Mouse (Mus musculus): ENCODE data around the gene Wdr70. TPM values are rescaled to one million over a fixed set of nuclear protein-coding genes. Genes with fewer than 3 reads are reported as not detected.

Wdr70 gene
- polyA plus RNA-seq, 1 experiment from 2014 or later, result 43.0 TPM

GRCm38 (mm10) chr15:8005506-8005905 is 93.5 kb downstream of the Wdr70 start:
- WGBS, result 61% methylated on average over 5 of the region's 5 CpGs
- no peaks in the 10 kb centered on the region for H3K9me3 ChIP-seq (replicated peaks; ENCODE audit: control insufficient read depth, low read length)
- no peak overlapping the region for H3K4me3 ChIP-seq (replicated peaks; ENCODE audit: low read length)
- H3K4me1 ChIP-seq (ENCODE audit: control insufficient read depth, insufficient read depth, low read length), result no peaks in the 10 kb centered on the region
- H3K27me3 ChIP-seq (ENCODE audit: control insufficient read depth, insufficient read depth, low read length), result no peaks in the 10 kb centered on the region
- H3K27ac ChIP-seq (ENCODE audit: low read length), result no peak overlapping the region
- no peak overlapping the region for H3K9ac ChIP-seq (ENCODE audit: low read length)
- no peak for ATAC-seq (ENCODE audit: insufficient read depth, low FRiP score)
- H3K4me2 ChIP-seq (ENCODE audit: low read depth, low read length), result no peak overlapping the region
- H3K36me3 ChIP-seq (ENCODE audit: control insufficient read depth, insufficient read depth, low read length), result no peaks in the 10 kb centered on the region

- WGBS, result 56% methylated on average over 8 of the region's 8 CpGs
- no peak for ATAC-seq (ENCODE audit: insufficient read depth, low FRiP score)
- H3K36me3 ChIP-seq (ENCODE audit: control insufficient read depth, insufficient read depth, low read length), result no peaks in the 10 kb centered on the region
- no peaks in the 10 kb centered on the region for H3K27me3 ChIP-seq (ENCODE audit: control insufficient read depth, insufficient read depth, low read length)
- H3K9me3 ChIP-seq (replicated peaks; ENCODE audit: control insufficient read depth, low read length), result no peaks in the 10 kb centered on the region
- no peaks in the 10 kb centered on the region for H3K4me1 ChIP-seq (ENCODE audit: control insufficient read depth, insufficient read depth, low read length)
- H3K9ac ChIP-seq (ENCODE audit: low read length), result no peak overlapping the region
- no peak overlapping the region for H3K4me3 ChIP-seq (replicated peaks; ENCODE audit: low read length)
- H3K27ac ChIP-seq (ENCODE audit: low read length), result no peak overlapping the region
- no peak overlapping the region for H3K4me2 ChIP-seq (ENCODE audit: low read depth, low read length)
These were observed 95.2 kb downstream of the Wdr70 start for GRCm38 (mm10) chr15:8003789-8004188.

GRCm38 (mm10) chr15:7998843-7999546 is 100.0 kb downstream of the Wdr70 start:
- no peaks in the 10 kb centered on the region for H3K4me1 ChIP-seq (ENCODE audit: control insufficient read depth, insufficient read depth, low read length)
- H3K27ac ChIP-seq (ENCODE audit: low read length), result no peak overlapping the region
- H3K4me3 ChIP-seq (replicated peaks; ENCODE audit: low read length), result no peak overlapping the region
- H3K4me2 ChIP-seq (ENCODE audit: low read depth, low read length), result no peak overlapping the region
- ATAC-seq (ENCODE audit: insufficient read depth, low FRiP score), result no peak
- 68% methylated on average over 14 of the region's 14 CpGs for WGBS
- H3K36me3 ChIP-seq (ENCODE audit: control insufficient read depth, insufficient read depth, low read length), result no peaks in the 10 kb centered on the region
- no peaks in the 10 kb centered on the region for H3K9me3 ChIP-seq (replicated peaks; ENCODE audit: control insufficient read depth, low read length)
- no peak overlapping the region for H3K9ac ChIP-seq (ENCODE audit: low read length)
- no peaks in the 10 kb centered on the region for H3K27me3 ChIP-seq (ENCODE audit: control insufficient read depth, insufficient read depth, low read length)

DNA sequence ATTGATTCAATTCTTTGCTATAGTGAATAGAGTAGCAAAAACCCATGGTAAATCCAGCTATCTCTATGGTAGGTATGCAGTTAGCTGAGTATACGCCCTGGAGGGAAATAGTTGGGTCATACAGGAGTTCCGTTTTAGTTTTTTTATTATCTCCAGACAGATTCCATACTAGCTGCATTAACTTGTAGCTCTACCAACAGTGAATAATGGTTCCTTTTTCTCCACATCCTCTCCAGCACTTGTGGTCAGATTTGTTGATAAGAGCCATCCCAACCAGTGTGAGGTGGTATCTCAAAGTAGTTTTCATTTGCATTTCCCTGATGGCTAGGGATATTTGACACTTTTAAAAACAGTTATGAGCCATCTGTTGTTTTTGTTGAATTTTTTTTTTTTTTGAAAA is 100.9 kb downstream of the Wdr70 start:
- H3K4me2 ChIP-seq (ENCODE audit: low read depth, low read length), result no peak overlapping the region
- 84% methylated on average over 2 of the region's 2 CpGs for WGBS
- no peak overlapping the region for H3K27ac ChIP-seq (ENCODE audit: low read length)
- no peaks in the 10 kb centered on the region for H3K36me3 ChIP-seq (ENCODE audit: control insufficient read depth, insufficient read depth, low read length)
- ATAC-seq (ENCODE audit: insufficient read depth, low FRiP score), result no peak
- no peaks in the 10 kb centered on the region for H3K4me1 ChIP-seq (ENCODE audit: control insufficient read depth, insufficient read depth, low read length)
- no peaks in the 10 kb centered on the region for H3K9me3 ChIP-seq (replicated peaks; ENCODE audit: control insufficient read depth, low read length)
- H3K27me3 ChIP-seq (ENCODE audit: control insufficient read depth, insufficient read depth, low read length), result no peaks in the 10 kb centered on the region
- H3K4me3 ChIP-seq (replicated peaks; ENCODE audit: low read length), result no peak overlapping the region
- H3K9ac ChIP-seq (ENCODE audit: low read length), result no peak overlapping the region

DNA sequence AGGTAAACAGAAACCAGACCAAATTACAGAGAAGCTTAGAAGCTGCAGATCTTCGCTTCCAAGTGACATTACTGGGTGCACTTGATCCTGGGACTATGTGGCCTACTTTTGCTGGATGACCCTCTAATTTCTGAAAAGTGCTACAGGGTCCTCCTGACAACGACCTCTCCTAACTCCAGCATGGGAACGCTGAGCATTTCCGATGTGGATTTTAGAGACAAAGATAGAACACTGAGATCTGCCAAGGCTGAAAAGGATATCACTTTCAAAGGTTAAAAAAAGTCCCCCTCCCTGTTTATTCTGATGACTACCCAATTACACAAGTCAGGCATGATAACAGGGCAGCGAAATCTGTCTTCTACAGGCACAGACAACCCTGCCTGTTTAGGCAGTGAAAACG is 105.3 kb downstream of the Wdr70 start:
- Histone ChIP-seq H3K9me3 (replicated peaks; ENCODE audit: control insufficient read depth, low read length) (no peaks in the 10 kb centered on the region), H3K27ac (ENCODE audit: low read length) (no peak overlapping the region), H3K4me3 (replicated peaks; ENCODE audit: low read length) (no peak overlapping the region), H3K4me1 (ENCODE audit: control insufficient read depth, insufficient read depth, low read length) (no peaks in the 10 kb centered on the region), H3K4me2 (ENCODE audit: low read depth, low read length) (no peak overlapping the region), H3K9ac (ENCODE audit: low read length) (no peak overlapping the region), H3K36me3 (ENCODE audit: control insufficient read depth, insufficient read depth, low read length) (no peaks in the 10 kb centered on the region), H3K27me3 (ENCODE audit: control insufficient read depth, insufficient read depth, low read length) (no peaks in the 10 kb centered on the region)
- WGBS, result 60% methylated on average over 6 of the region's 6 CpGs
- no peak for ATAC-seq (ENCODE audit: insufficient read depth, low FRiP score)

DNA sequence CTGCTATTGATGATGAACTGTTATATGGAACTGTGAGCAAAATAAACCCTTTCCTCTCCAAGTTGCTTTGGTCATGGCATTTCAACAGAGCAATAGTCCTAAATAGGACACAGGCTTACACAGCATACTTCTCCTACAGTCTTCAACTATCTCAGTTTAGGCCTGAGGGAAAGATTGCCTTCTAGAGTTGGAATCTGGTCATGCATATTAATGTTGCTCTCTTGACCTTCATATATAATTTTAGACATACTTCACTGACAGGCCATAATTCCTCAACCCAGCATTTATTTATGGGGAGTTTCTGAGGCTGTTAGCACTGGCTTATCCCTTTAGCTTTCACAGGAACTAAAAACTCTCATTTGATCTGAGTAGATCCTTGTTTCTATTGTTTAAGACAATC is 108.9 kb downstream of the Wdr70 start:
- Histone ChIP-seq H3K9me3 (replicated peaks; ENCODE audit: control insufficient read depth, low read length) (no peaks in the 10 kb centered on the region), H3K4me2 (ENCODE audit: low read depth, low read length) (no peak overlapping the region), H3K27ac (ENCODE audit: low read length) (no peak overlapping the region), H3K27me3 (ENCODE audit: control insufficient read depth, insufficient read depth, low read length) (no peaks in the 10 kb centered on the region), H3K4me1 (ENCODE audit: control insufficient read depth, insufficient read depth, low read length) (no peaks in the 10 kb centered on the region; the same call in 1 of the 2 replicates), H3K9ac (ENCODE audit: low read length) (no peak overlapping the region), H3K4me3 (replicated peaks; ENCODE audit: low read length) (no peak overlapping the region), H3K36me3 (ENCODE audit: control insufficient read depth, insufficient read depth, low read length) (no peaks in the 10 kb centered on the region)
- no peak for ATAC-seq (ENCODE audit: insufficient read depth, low FRiP score)

DNA sequence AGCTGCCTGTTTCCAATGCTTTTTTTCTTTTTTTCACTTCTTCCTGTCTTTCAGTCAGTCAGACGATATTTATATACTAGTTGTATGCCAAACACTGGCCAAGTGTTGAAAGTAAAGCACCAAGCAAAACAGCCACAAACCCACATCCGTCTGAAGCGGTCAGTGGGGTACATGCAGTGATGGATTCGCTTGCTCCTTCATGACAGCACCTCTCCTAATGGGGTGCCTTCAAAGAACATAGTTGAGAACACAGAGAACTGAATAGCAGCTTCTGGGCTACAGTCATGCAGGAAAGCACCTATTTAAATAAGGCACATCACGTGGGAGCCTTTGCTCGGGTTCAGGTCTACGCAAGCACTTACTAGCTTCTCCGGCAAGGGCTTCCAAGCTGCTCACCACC is 111.6 kb downstream of the Wdr70 start:
- no peaks in the 10 kb centered on the region for H3K9me3 ChIP-seq (replicated peaks; ENCODE audit: control insufficient read depth, low read length)
- no peaks in the 10 kb centered on the region for H3K27me3 ChIP-seq (ENCODE audit: control insufficient read depth, insufficient read depth, low read length)
- no peak overlapping the region for H3K9ac ChIP-seq (ENCODE audit: low read length)
- H3K27ac ChIP-seq (ENCODE audit: low read length), result no peak overlapping the region
- H3K4me3 ChIP-seq (replicated peaks; ENCODE audit: low read length), result no peak overlapping the region
- 92% methylated on average over 8 of the region's 8 CpGs for WGBS
- H3K36me3 ChIP-seq (ENCODE audit: control insufficient read depth, insufficient read depth, low read length), result no peaks in the 10 kb centered on the region
- no peak overlapping the region for H3K4me2 ChIP-seq (ENCODE audit: low read depth, low read length)
- no peaks in the 10 kb centered on the region; the same call in 1 of the 2 replicates for H3K4me1 ChIP-seq (ENCODE audit: control insufficient read depth, insufficient read depth, low read length)
- ATAC-seq (ENCODE audit: insufficient read depth, low FRiP score), result no peak

- Histone ChIP-seq H3K36me3 (ENCODE audit: control insufficient read depth, insufficient read depth, low read length) (no peaks in the 10 kb centered on the region), H3K9me3 (replicated peaks; ENCODE audit: control insufficient read depth, low read length) (no peaks in the 10 kb centered on the region), H3K27ac (ENCODE audit: low read length) (no peak overlapping the region), H3K9ac (ENCODE audit: low read length) (no peak overlapping the region), H3K4me2 (ENCODE audit: low read depth, low read length) (no peak overlapping the region), H3K4me3 (replicated peaks; ENCODE audit: low read length) (no peak overlapping the region), H3K4me1 (ENCODE audit: control insufficient read depth, insufficient read depth, low read length) (no peaks in the 10 kb centered on the region; the same call in 1 of the 2 replicates), H3K27me3 (ENCODE audit: control insufficient read depth, insufficient read depth, low read length) (no peaks in the 10 kb centered on the region)
- 47% methylated on average over 6 of the region's 6 CpGs for WGBS
- no peak for ATAC-seq (ENCODE audit: insufficient read depth, low FRiP score)
These were observed 112.7 kb downstream of the Wdr70 start for GRCm38 (mm10) chr15:7986274-7986673.

GRCm38 (mm10) chr15:7978640-7979039 is 120.4 kb downstream of the Wdr70 start:
- no peaks in the 10 kb centered on the region for H3K27me3 ChIP-seq (ENCODE audit: control insufficient read depth, insufficient read depth, low read length)
- no peak for ATAC-seq (ENCODE audit: insufficient read depth, low FRiP score)
- no peaks in the 10 kb centered on the region for H3K9me3 ChIP-seq (replicated peaks; ENCODE audit: control insufficient read depth, low read length)
- H3K4me1 ChIP-seq (ENCODE audit: control insufficient read depth, insufficient read depth, low read length), result peaks cover 4% of the 10 kb centered on the region; the same call in 1 of the 2 replicates
- no peak overlapping the region for H3K9ac ChIP-seq (ENCODE audit: low read length)
- H3K27ac ChIP-seq (ENCODE audit: low read length), result no peak overlapping the region
- no peak overlapping the region for H3K4me2 ChIP-seq (ENCODE audit: low read depth, low read length)
- H3K36me3 ChIP-seq (ENCODE audit: control insufficient read depth, insufficient read depth, low read length), result no peaks in the 10 kb centered on the region
- 84% methylated on average over 1 of the region's 1 CpGs for WGBS
- no peak overlapping the region for H3K4me3 ChIP-seq (replicated peaks; ENCODE audit: low read length)
